Mouse (Mus musculus) layer of hippocampus, postnatal 36 days (tissue): ENCODE data around the gene Gatd1. TPM values are rescaled to one million over a fixed set of nuclear protein-coding genes. Genes with fewer than 3 reads are reported as not detected.
"Not testable (repeated sequence)": the region's sequence is repeated elsewhere in the genome, so short reads cannot be mapped to it uniquely, and the experiment has no call there.

Experiments used
- DNase-seq, 2 experiments: peaks; one replicate each; pipeline ENCODE4 v3.0.0; 2022
- total RNA-seq, 2 experiments: library from RNA; stranded (reverse); gene quantifications; 2 replicates each; pipeline ENCODE4 v1.2.3; 2021

Gatd1 gene
- total RNA-seq, 2 experiments from 2014 or later = 42.2 to 48.4 TPM

- no peak for DNase-seq
Measured at GRCm38 (mm10) chr7:141426948-141427730, 13.2 kb upstream of the Gatd1 start.

- no peak for DNase-seq
Measured at GRCm38 (mm10) chr7:141423811-141424210, 9.9 kb upstream of the Gatd1 start.

GRCm38 (mm10) chr7:141420030-141420702 is 6.2 kb upstream of the Gatd1 start:
- no peak for DNase-seq

GRCm38 (mm10) chr7:141418970-141419369 is 5.0 kb upstream of the Gatd1 start:
- DNase-seq = peak; percentile 45 to 58

GRCm38 (mm10) chr7:141417731-141418681 is 4.1 kb upstream of the Gatd1 start:
- DNase-seq = no peak

GRCm38 (mm10) chr7:141416144-141416841 is 2.4 kb upstream of the Gatd1 start:
- no peak for DNase-seq

- DNase-seq = no peak
Measured at GRCm38 (mm10) chr7:141413331-141413730, 605 bp downstream of the Gatd1 start.

GRCm38 (mm10) chr7:141411667-141412066 is 2.3 kb downstream of the Gatd1 start:
- no peak for DNase-seq

- DNase-seq = no peak
Measured at GRCm38 (mm10) chr7:141410631-141411030, 3.3 kb downstream of the Gatd1 start.

GRCm38 (mm10) chr7:141408833-141409232 is 5.1 kb downstream of the Gatd1 start:
- DNase-seq = peak; percentile 83 to 85

- DNase-seq = not testable (repeated sequence)
Measured at GRCm38 (mm10) chr7:141407670-141408069, 6.3 kb downstream of the Gatd1 start.

- no peak for DNase-seq
Measured at GRCm38 (mm10) chr7:141405466-141405865, 8.5 kb downstream of the Gatd1 start.

GRCm38 (mm10) chr7:141403305-141403704 is 10.6 kb downstream of the Gatd1 start:
- no peak for DNase-seq

GRCm38 (mm10) chr7:141395348-141395747 is 18.6 kb downstream of the Gatd1 start:
- no peak for DNase-seq

GRCm38 (mm10) chr7:141394771-141395170 is 19.2 kb downstream of the Gatd1 start:
- DNase-seq = peak; percentile 33 to 39

- DNase-seq = no peak
Measured at GRCm38 (mm10) chr7:141394158-141394557, 19.8 kb downstream of the Gatd1 start.

- DNase-seq = no peak
Measured at GRCm38 (mm10) chr7:141392552-141393222, 21.2 kb downstream of the Gatd1 start.

GRCm38 (mm10) chr7:141391625-141392551 is 22.0 kb downstream of the Gatd1 start, which contains the start of gene Taldo1:
Taldo1 (plus strand) TSS chr7:141392199.
- DNase-seq = peak; percentile 95 to 96

GRCm38 (mm10) chr7:141390326-141391259 is 23.3 kb downstream of the Gatd1 start:
- DNase-seq = no peak
